Mouse (Mus musculus) monocyte, adult 5-6 weeks (primary cell): Measurements from ENCODE around the gene Senp1. TPM values are rescaled to one million over a fixed set of nuclear protein-coding genes. Genes with fewer than 3 reads are reported as not detected.

Source experiments
- ATAC-seq: fragments of 153-309, 156-312 bp; replicated peaks from 2 replicates; pipeline ENCODE4 v1.8.0; 2017; ENCODE audit warnings: mild to moderate bottlenecking; ENCODE audit not compliant: low TSS enrichment, insufficient number of reproducible peaks, severe bottlenecking, poor library complexity, low FRiP score
- total RNA-seq: library from RNA; stranded (forward); fragments of 200-1000, 200-491, 200-594 nt; gene quantifications from 3 replicates; pipeline ENCODE4 v1.2.3, GENCODE M21; 2017

Gene Senp1
- total RNA-seq, 1 experiment from 2014 or later, result 39.4 TPM

GRCm38 (mm10) chr15:98019047-98019446, 74.5 kb downstream of the Senp1 start:
- ATAC-seq, result no peak

GRCm38 (mm10) chr15:98017925-98018324, 75.6 kb downstream of the Senp1 start:
- ATAC-seq, result no peak

- no peak for ATAC-seq
Measured at GRCm38 (mm10) chr15:98012810-98013209, 80.7 kb downstream of the Senp1 start.

GRCm38 (mm10) chr15:98005181-98005580, 88.4 kb downstream of the Senp1 start:
- ATAC-seq, result no peak

- no peak for ATAC-seq
Measured at GRCm38 (mm10) chr15:98004740-98005159, 88.8 kb downstream of the Senp1 start.

GRCm38 (mm10) chr15:98003822-98004739, 89.5 kb downstream of the Senp1 start, which contains the start of gene Col2a1:
TSS of gene Col2a1 (minus strand) at chr15:98004695.
- ATAC-seq, result no peak

GRCm38 (mm10) chr15:98002991-98003821, 90.3 kb downstream of the Senp1 start:
- no peak for ATAC-seq

GRCm38 (mm10) chr15:98002113-98002990, 91.2 kb downstream of the Senp1 start:
- no peak for ATAC-seq

- ATAC-seq, result no peak
Measured at GRCm38 (mm10) chr15:98001321-98002112, 92.0 kb downstream of the Senp1 start.

GRCm38 (mm10) chr15:97999991-98000390, 93.6 kb downstream of the Senp1 start:
- ATAC-seq, result no peak

- ATAC-seq, result no peak
Measured at GRCm38 (mm10) chr15:97999546-97999945, 94.0 kb downstream of the Senp1 start.

- no peak for ATAC-seq
Measured at GRCm38 (mm10) chr15:97996716-97997256, 96.8 kb downstream of the Senp1 start.

- 0 out of 2 replicates have a peak, but pooled peaks have one; percentile 38 for ATAC-seq
Measured at GRCm38 (mm10) chr15:97992712-97993286, 100.7 kb downstream of the Senp1 start.

- ATAC-seq, result no peak
Measured at GRCm38 (mm10) chr15:97992027-97992711, 101.4 kb downstream of the Senp1 start.

- no peak for ATAC-seq
Measured at GRCm38 (mm10) chr15:97991285-97991895, 102.2 kb downstream of the Senp1 start.

GRCm38 (mm10) chr15:97990721-97991120, 102.8 kb downstream of the Senp1 start:
- no peak for ATAC-seq
